Mouse (Mus musculus) lung, embryonic 14.5 days (tissue): ENCODE measurements at regions not wholly inside any gene's neighbourhood (a gene's known extent, or its start where the extent isn't known, plus 50 kb on each side); places are given as distances from the start of the nearest gene placed in this dataset.

Source experiments
- ATAC-seq: fragments of 200-750 bp; cut with Nextera tagmentation; 2 replicates; pipeline ENCODE4 v1.8.0; 2017; ENCODE audit warnings: mild to moderate bottlenecking, moderate TSS enrichment, moderate library complexity; ENCODE audit not compliant: insufficient read depth
- DNase-seq: peaks from one replicate; pipeline ENCODE4 v3.0.0-alpha.2; 2015
- H3K27ac ChIP-seq: fragments of 300-500 bp; sonication (generic); 2 replicates; pipeline ENCODE4 v1.5.1; 2014; ENCODE audit warnings: low read depth, mild to moderate bottlenecking, moderate library complexity
- H3K27me3 ChIP-seq: fragments of 300-500 bp; sonication (generic); 2 replicates; pipeline ENCODE4 v1.6.1; 2014; ENCODE audit warnings: low read length, control low read depth; ENCODE audit not compliant: insufficient read depth
- H3K36me3 ChIP-seq: fragments of 300-500 bp; sonication (generic); 2 replicates; pipeline ENCODE4 v1.6.1; 2014; ENCODE audit warnings: control low read depth; ENCODE audit not compliant: insufficient read depth
- H3K4me1 ChIP-seq: fragments of 300-500 bp; sonication (generic); 2 replicates; pipeline ENCODE4 v1.6.1; 2014; ENCODE audit warnings: antibody characterized with exemption, control low read depth; ENCODE audit not compliant: insufficient read depth
- H3K4me2 ChIP-seq: fragments of 300-500 bp; sonication (generic); 2 replicates; pipeline ENCODE4 v1.6.1; 2014; ENCODE audit warnings: mild to moderate bottlenecking
- H3K4me3 ChIP-seq: fragments of 300-500 bp; sonication (generic); 2 replicates; pipeline ENCODE4 v1.5.1; 2014; ENCODE audit warnings: low read depth, low read length
- H3K9ac ChIP-seq: fragments of 300-500 bp; sonication (generic); 2 replicates; pipeline ENCODE4 v1.6.1; 2014
- H3K9me3 ChIP-seq: fragments of 300-500 bp; sonication (generic); 2 replicates; pipeline ENCODE4 v1.6.1; 2016; ENCODE audit warnings: low read depth, low read length, control low read depth
- CTCF ChIP-seq: IDR thresholded peaks from 2 replicates; pipeline ENCODE4 v1.5.1; 2016; ENCODE audit warnings: antibody characterized with exemption, low read depth
- WGBS: fragments of 180-500 bp; shearing (Covaris S2); extraction: QIAGEN DNeasy Blood & Tissue Kit; methylation state at CpG from one replicate; pipeline ENCODE4 v1.1.7; 2014; 5-methylcytosine and 5-hydroxymethylcytosine counted together

GRCm38 (mm10) chr2:134126988-134127387, 427.2 kb downstream of the Hao1 start:
- no peaks in the 10 kb centered on the region for H3K36me3 ChIP-seq
- H3K4me2 ChIP-seq, result no peak overlapping the region
- 77% methylated on average over 1 of the region's 1 CpGs for WGBS
- DNase-seq (no peak), ATAC-seq (no peak)
- no peak overlapping the region for H3K9ac ChIP-seq
- H3K9me3 ChIP-seq, result no peaks in the 10 kb centered on the region
- H3K27me3 ChIP-seq, result no peaks in the 10 kb centered on the region
- no peak overlapping the region for H3K27ac ChIP-seq
- no peak for TF ChIP-seq CTCF
- no peak overlapping the region for H3K4me3 ChIP-seq
- no peaks in the 10 kb centered on the region for H3K4me1 ChIP-seq

GRCm38 (mm10) chr2:134107286-134107685, 446.9 kb downstream of the Hao1 start:
- Histone ChIP-seq H3K4me1 (no peaks in the 10 kb centered on the region), H3K36me3 (no peaks in the 10 kb centered on the region), H3K4me3 (no peak overlapping the region), H3K27ac (no peak overlapping the region), H3K4me2 (no peak overlapping the region), H3K9ac (no peak overlapping the region), H3K27me3 (no peaks in the 10 kb centered on the region), H3K9me3 (no peaks in the 10 kb centered on the region)
- peak; percentile 30 for TF ChIP-seq CTCF
- ATAC-seq (no peak), DNase-seq (no peak)

- H3K9me3 ChIP-seq, result no peaks in the 10 kb centered on the region
- no peak overlapping the region for H3K4me2 ChIP-seq
- H3K4me3 ChIP-seq, result no peak overlapping the region
- 74% methylated on average over 2 of the region's 2 CpGs for WGBS
- DNase-seq (peak; percentile 30), ATAC-seq (no peak)
- no peak overlapping the region for H3K27ac ChIP-seq
- no peak overlapping the region for H3K9ac ChIP-seq
- no peaks in the 10 kb centered on the region for H3K27me3 ChIP-seq
- peak; percentile 42 for TF ChIP-seq CTCF
- no peaks in the 10 kb centered on the region for H3K4me1 ChIP-seq
- no peaks in the 10 kb centered on the region for H3K36me3 ChIP-seq
Measured at GRCm38 (mm10) chr2:134088374-134088773, 465.8 kb downstream of the Hao1 start.

- no peaks in the 10 kb centered on the region for H3K27me3 ChIP-seq
- H3K4me3 ChIP-seq, result no peak overlapping the region
- ATAC-seq (0 out of 2 replicates have a peak, but pooled peaks have one; percentile 52), DNase-seq (no peak)
- TF ChIP-seq CTCF, result no peak
- no peaks in the 10 kb centered on the region for H3K4me1 ChIP-seq
- H3K27ac ChIP-seq, result no peak overlapping the region
- H3K36me3 ChIP-seq, result no peaks in the 10 kb centered on the region
- WGBS, result 67% methylated on average over 1 of the region's 1 CpGs
- no peak overlapping the region for H3K9ac ChIP-seq
- H3K9me3 ChIP-seq, result no peaks in the 10 kb centered on the region
- H3K4me2 ChIP-seq, result no peak overlapping the region
Measured at GRCm38 (mm10) chr2:134080148-134080547, 474.0 kb downstream of the Hao1 start.

DNA sequence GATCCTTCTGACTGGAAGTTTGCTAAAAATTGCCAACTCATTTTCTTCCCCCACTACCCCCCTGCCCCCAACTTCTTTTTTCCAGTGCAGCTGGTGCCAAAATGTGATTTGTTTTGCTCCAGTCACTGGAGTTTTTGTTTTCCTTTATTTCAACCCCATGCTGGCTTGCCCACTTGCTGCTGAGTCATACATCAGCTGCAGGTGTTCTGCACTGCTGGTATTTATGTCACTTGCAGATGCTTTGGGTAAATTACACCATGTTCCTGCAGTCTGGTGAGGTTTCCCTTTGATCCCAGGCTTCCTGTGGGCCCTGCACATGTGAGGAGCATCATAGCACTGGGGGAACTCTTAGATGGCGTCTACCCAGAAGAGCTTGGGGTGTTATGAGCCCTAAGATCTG, 476.2 kb downstream of the Hao1 start:
- Histone ChIP-seq H3K27me3 (no peaks in the 10 kb centered on the region), H3K9ac (no peak overlapping the region), H3K4me3 (no peak overlapping the region), H3K4me2 (no peak overlapping the region), H3K27ac (no peak overlapping the region), H3K9me3 (no peaks in the 10 kb centered on the region), H3K4me1 (no peaks in the 10 kb centered on the region), H3K36me3 (no peaks in the 10 kb centered on the region)
- ATAC-seq, result no peak
- DNase-seq, result no peak
- TF ChIP-seq CTCF, result no peak
- 49% methylated on average over 1 of the region's 1 CpGs for WGBS

DNA sequence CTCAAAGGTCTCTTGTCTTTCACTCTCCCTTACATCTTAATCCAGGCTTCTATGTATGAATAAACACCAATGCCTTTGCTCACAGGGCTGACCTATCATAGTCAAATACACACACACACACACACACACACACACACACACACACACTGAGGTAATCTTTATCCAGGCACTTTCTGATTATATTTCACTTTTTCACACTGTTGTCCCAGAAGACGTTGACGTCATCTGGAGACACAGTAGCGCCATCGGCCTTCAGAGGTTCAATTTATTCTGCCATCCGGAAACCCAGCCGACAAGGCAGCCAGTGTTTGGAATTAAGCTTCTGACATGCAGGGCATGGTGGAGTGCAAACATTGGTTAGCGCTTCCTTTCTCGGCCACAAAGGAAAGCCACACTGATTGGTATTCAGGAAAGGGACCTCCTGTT, 486.2 kb downstream of the Hao1 start:
- H3K4me1 ChIP-seq, result no peaks in the 10 kb centered on the region
- 14% methylated on average over 8 of the region's 8 CpGs for WGBS
- H3K4me3 ChIP-seq, result no peak overlapping the region
- TF ChIP-seq CTCF, result no peak
- ATAC-seq (peak; percentile 83), DNase-seq (peak; percentile 70)
- no peaks in the 10 kb centered on the region for H3K36me3 ChIP-seq
- H3K27me3 ChIP-seq, result no peaks in the 10 kb centered on the region
- no peak overlapping the region for H3K4me2 ChIP-seq
- H3K27ac ChIP-seq, result no peak overlapping the region
- no peak overlapping the region for H3K9ac ChIP-seq
- no peaks in the 10 kb centered on the region for H3K9me3 ChIP-seq

DNA sequence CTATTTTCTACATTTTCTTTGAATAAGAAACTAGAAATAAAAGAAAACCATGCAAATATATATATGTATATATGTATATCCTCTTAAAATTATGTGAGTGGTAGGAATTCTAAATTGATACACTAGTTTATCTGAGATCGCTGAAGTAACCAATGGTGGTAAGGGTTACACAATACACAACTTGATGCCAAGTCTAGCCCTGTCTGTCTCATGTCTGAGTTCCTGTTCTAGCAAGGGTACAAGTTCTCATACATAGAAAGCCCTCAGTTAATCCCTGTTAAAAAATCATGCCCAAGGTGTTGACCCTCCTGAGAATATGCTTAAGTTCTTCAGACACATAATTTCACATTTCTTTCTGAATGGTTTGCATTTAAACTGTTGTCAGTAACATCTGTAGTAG, 486.8 kb downstream of the Hao1 start:
- no peaks in the 10 kb centered on the region for H3K36me3 ChIP-seq
- H3K27ac ChIP-seq, result no peak overlapping the region
- TF ChIP-seq CTCF, result no peak
- H3K4me3 ChIP-seq, result no peak overlapping the region
- H3K9ac ChIP-seq, result no peak overlapping the region
- DNase-seq (no peak), ATAC-seq (no peak)
- WGBS, result 85% methylated on average over 1 of the region's 1 CpGs
- no peaks in the 10 kb centered on the region for H3K4me1 ChIP-seq
- H3K27me3 ChIP-seq, result no peaks in the 10 kb centered on the region
- no peak overlapping the region for H3K4me2 ChIP-seq
- H3K9me3 ChIP-seq, result no peaks in the 10 kb centered on the region
